8 mouse cellular contexts compared by ENCODE assay signal in genomic region chr12:112941776-112942713, GRCm38 (mm10). TPM values are rescaled to one million over a fixed set of nuclear protein-coding genes. Genes with fewer than 3 reads are reported as not detected.
A peak's percentile ranks its signal among the peaks of the same experiment; 100 is the strongest.
DNase-seq lines count a peak whose midpoint lies in the region; ATAC-seq lines count a peak whose summit lies in the region.

Gene Nudt14 (minus strand): TSS chr12:112942124.

- DNase-seq in urinary bladder, adult 18-20 months (ENCODE audit: low spot score in 2 of 2) = peak; percentile 68 to 79
- DNase-seq in urinary bladder, postnatal 10 days (ENCODE audit: low spot score) = no peak
- DNase-seq in embryonic facial prominence, embryonic 10.5 days (ENCODE audit: low spot score) = peak; percentile 88
- peak; percentile 86 to 88 for DNase-seq in heart, adult 18-20 months
- peak; percentile 91 for DNase-seq in kidney, adult 18-20 months
- peak; percentile 48 to 57 for DNase-seq in spleen, postnatal 14 days (ENCODE audit: low spot score in 2 of 2)

- H3K36me3 ChIP-seq in embryonic facial prominence, embryonic 10.5 days (replicated peaks) = no peaks in the 10 kb centered on the region
- H3K36me3 ChIP-seq in limb, embryonic 15.5 days = no peaks in the 10 kb centered on the region
- H3K36me3 ChIP-seq in midbrain, embryonic 16.5 days (ENCODE audit: control insufficient read depth, insufficient read depth, low read length) = no peaks in the 10 kb centered on the region

- H3K4me1 ChIP-seq in embryonic facial prominence, embryonic 10.5 days = peaks cover 54% of the 10 kb centered on the region
- H3K4me1 ChIP-seq in limb, embryonic 15.5 days = peaks cover 33% of the 10 kb centered on the region
- H3K4me1 ChIP-seq in midbrain, embryonic 16.5 days (ENCODE audit: control insufficient read depth, insufficient read depth, low read length) = peaks cover 9% of the 10 kb centered on the region

- WGBS in embryonic facial prominence, embryonic 10.5 days = 2% methylated on average over 57 of the region's 58 CpGs
- whole genome bisulfite sequencing in limb, embryonic 15.5 days = 2% methylated on average over 58 of the region's 58 CpGs
- WGBS in midbrain, embryonic 16.5 days = 1% methylated on average over 57 of the region's 58 CpGs

- H3K4me3 ChIP-seq in embryonic facial prominence, embryonic 10.5 days = peak within 1 kb of the TSS; percentile 87
- H3K4me3 ChIP-seq in limb, embryonic 15.5 days = peak within 1 kb of the TSS; percentile 80
- H3K4me3 ChIP-seq in midbrain, embryonic 16.5 days (ENCODE audit: low read depth, low read length) = peak within 1 kb of the TSS; percentile 74

- ATAC-seq in limb, embryonic 15.5 days (ENCODE audit: insufficient number of reproducible peaks, low FRiP score, low TSS enrichment, low read depth) = peak; percentile 58; the same call in 1 of the 2 replicates
- ATAC-seq in midbrain, embryonic 16.5 days = peak; percentile 71

- peak within 1 kb of the TSS; percentile 74 for H3K4me2 ChIP-seq in limb, embryonic 15.5 days
- H3K4me2 ChIP-seq in midbrain, embryonic 16.5 days (ENCODE audit: low read length) = peak within 1 kb of the TSS; percentile 79

- peak within 1 kb of the TSS; percentile 66 for H3K9ac ChIP-seq in limb, embryonic 15.5 days
- peak within 1 kb of the TSS; percentile 86 for H3K9ac ChIP-seq in midbrain, embryonic 16.5 days (ENCODE audit: low read depth, low read length)

- H3K9me3 ChIP-seq in embryonic facial prominence, embryonic 10.5 days = no peaks in the 10 kb centered on the region
- H3K9me3 ChIP-seq in limb, embryonic 15.5 days = no peaks in the 10 kb centered on the region
- H3K9me3 ChIP-seq in midbrain, embryonic 16.5 days (replicated peaks; ENCODE audit: control insufficient read depth, low read length, poor library complexity, severe bottlenecking) = no peaks in the 10 kb centered on the region

- peak within 1 kb of the TSS; percentile 97 for H3K27ac ChIP-seq in embryonic facial prominence, embryonic 10.5 days (replicated peaks)
- peak within 1 kb of the TSS; percentile 88 for H3K27ac ChIP-seq in limb, embryonic 15.5 days
- peak within 1 kb of the TSS; percentile 68; the same call in 1 of the 2 replicates for H3K27ac ChIP-seq in midbrain, embryonic 16.5 days (ENCODE audit: low read length)

- H3K27me3 ChIP-seq in embryonic facial prominence, embryonic 10.5 days (replicated peaks; ENCODE audit: low read depth, poor library complexity, severe bottlenecking) = peaks cover 17% of the 10 kb centered on the region; the same call in 1 of the 2 replicates
- H3K27me3 ChIP-seq in limb, embryonic 15.5 days = no peaks in the 10 kb centered on the region
- no peaks in the 10 kb centered on the region for H3K27me3 ChIP-seq in midbrain, embryonic 16.5 days (ENCODE audit: control insufficient read depth, insufficient read depth, low read depth, low read length)

RNA-seq across cellular contexts. Expression of gene Nudt14, which starts in this region (rescaled TPM):
- polyA plus RNA-seq in embryonic facial prominence, embryonic 10.5 days (2016; fragmentation: Nextera tagmentation; extraction: Ambion mirVana) = 78.1 and 83.8 TPM in 2 replicates
- total RNA-seq in heart, adult 18-20 months (2021) = 1 to 10 TPM; 8.2 to 9.2 TPM
- 70.5 and 71.2 TPM in 2 replicates for polyA plus RNA-seq in limb, embryonic 15.5 days (2015; fragmentation: Nextera tagmentation; extraction: Ambion mirVana)
- 48.0 and 53.1 TPM in 2 replicates for polyA plus RNA-seq in midbrain, embryonic 16.5 days (2015; fragmentation: Nextera tagmentation; extraction: Ambion mirVana)
